Mouse (Mus musculus) naive thymus-derived CD4-positive, alpha-beta T cell, adult 5 months (primary cell): Measurements from ENCODE around the gene Mill2. TPM values are rescaled to one million over a fixed set of nuclear protein-coding genes. Genes with fewer than 3 reads are reported as not detected.

Source experiments
- polyA plus RNA-seq: library from polyadenylated mRNA; unstranded; fragments of 100-300 nt; shearing (Covaris generic); gene quantifications from one replicate; pipeline ENCODE4 v1.2.1, GENCODE M21; 2017

Gene Mill2
- not detected for polyA plus RNA-seq

GRCm38 (mm10) chr7:18839865-18840264 lies at the start of gene Mill2:
TSS of gene Mill2 (plus strand) at chr7:18839966.

GRCm38 (mm10) chr7:18798420-18798819 lies 41.3 kb upstream of the Mill2 start, which contains the start of gene Psg19:
TSS of gene Psg19 (minus strand) at chr7:18798520.

GRCm38 (mm10) chr7:18821507-18821906 lies 18.3 kb upstream of the Mill2 start, which contains the start of gene Psg17:
TSS of gene Psg17 (minus strand) at chr7:18821607.

DNA sequence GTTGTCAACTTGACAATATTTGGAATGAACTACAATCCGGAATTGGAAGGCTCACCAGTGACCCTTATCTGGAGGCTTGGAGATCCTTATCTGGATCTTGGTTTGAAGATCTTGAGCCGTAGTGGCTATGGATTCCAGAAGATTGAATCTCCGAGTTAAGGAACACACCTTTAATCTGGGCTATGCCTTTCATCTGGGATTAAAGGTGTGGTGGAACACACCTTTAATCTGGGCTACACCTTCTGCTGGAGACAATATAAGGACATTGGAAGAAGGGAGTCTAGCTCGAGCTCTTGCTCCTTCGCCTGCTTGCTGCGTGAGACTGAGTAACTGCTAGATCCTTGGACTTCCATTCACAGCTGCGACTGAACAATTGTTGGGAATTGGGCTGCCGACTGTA lies 31.3 kb downstream of the Mill2 start, which contains the start of gene Pglyrp1:
Gene Pglyrp1 (plus strand): TSS at position 301 of the 400 bp plus-strand sequence.

GRCm38 (mm10) chr7:18910241-18910831 lies 70.6 kb downstream of the Mill2 start, which contains the start of gene Ccdc61:
TSS of gene Ccdc61 (minus strand) at chr7:18910415.

Other genes starting within 250 kb of the Mill2 start
- gene Psg23, start 223.5 kb upstream of the Mill2 start, polyA plus RNA-seq, result not detected
- gene Psg21, start 183.2 kb upstream of the Mill2 start, polyA plus RNA-seq, result not detected
- not detected for gene Psg20, start 153.8 kb upstream of the Mill2 start, polyA plus RNA-seq
- not detected for gene Psg22, start 121.9 kb upstream of the Mill2 start, polyA plus RNA-seq
- gene Psg19, start 41.4 kb upstream of the Mill2 start, polyA plus RNA-seq, result not detected
- not detected for gene Psg17, start 18.4 kb upstream of the Mill2 start, polyA plus RNA-seq
- 6.5 TPM for gene Pglyrp1, start 31.4 kb downstream of the Mill2 start, polyA plus RNA-seq
- 21.1 TPM for gene Ccdc61, start 70.4 kb downstream of the Mill2 start, polyA plus RNA-seq
- not detected for gene Nova2, start 85.9 kb downstream of the Mill2 start, polyA plus RNA-seq
- gene Nanos2, start 147.4 kb downstream of the Mill2 start, polyA plus RNA-seq, result not detected
- 5.7 TPM for gene Mypop, start 151.3 kb downstream of the Mill2 start, polyA plus RNA-seq
- gene Irf2bp1, start 164.1 kb downstream of the Mill2 start, polyA plus RNA-seq, result 40.1 TPM
- gene Foxa3, start 183.6 kb downstream of the Mill2 start, polyA plus RNA-seq, result not detected
- 23.5 TPM for gene Sympk, start 184.4 kb downstream of the Mill2 start, polyA plus RNA-seq
- not detected for gene Rsph6a, start 214.7 kb downstream of the Mill2 start, polyA plus RNA-seq
- gene Dmwd, start 236.3 kb downstream of the Mill2 start, polyA plus RNA-seq, result not detected
- gene Dmpk, start 243.9 kb downstream of the Mill2 start, polyA plus RNA-seq, result not detected